Mouse (Mus musculus) lung, postnatal 0 days (tissue): ENCODE results near the gene Ccsap.

Source experiments
- CTCF ChIP-seq: IDR thresholded peaks from 2 replicates; pipeline ENCODE4 v1.5.1; 2016; ENCODE audit warnings: antibody characterized with exemption, mild to moderate bottlenecking
- EP300 ChIP-seq: IDR thresholded peaks from 2 replicates; pipeline ENCODE4 v1.6.1; 2016; ENCODE audit warnings: antibody characterized with exemption, mild to moderate bottlenecking, control low read depth

DNA sequence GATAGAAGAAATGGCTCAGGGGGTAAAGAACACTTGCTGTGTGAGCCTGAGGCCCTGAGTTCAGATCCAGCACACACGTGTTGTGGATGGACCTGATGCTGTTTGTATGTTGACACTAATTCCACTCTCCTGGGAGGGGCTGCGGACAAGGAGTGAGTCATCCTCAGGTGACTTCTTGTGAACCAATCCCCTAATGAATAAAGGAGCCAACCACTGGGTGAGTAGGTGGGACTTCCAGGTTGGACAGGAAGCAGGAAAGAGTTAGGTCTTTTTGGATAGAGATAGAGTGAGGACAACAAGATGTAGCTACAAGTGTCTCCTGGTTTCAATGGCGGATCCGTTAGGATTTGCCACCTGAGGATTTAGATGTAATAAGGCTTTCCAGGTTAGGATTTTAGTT is 10.7 kb downstream of the Ccsap start:
- TF ChIP-seq CTCF = no peak
- TF ChIP-seq EP300 = no peak
